Mouse (Mus musculus) layer of hippocampus, adult 9-11 months (tissue): Measurements from ENCODE around the gene Efnb1.
"Not testable (repeated sequence)": the region's sequence is repeated elsewhere in the genome, so short reads cannot be mapped to it uniquely, and the experiment has no call there.

Source experiments
- DNase-seq: peaks from one replicate; pipeline ENCODE4 v3.0.0; 2022

Gene Efnb1

DNA sequence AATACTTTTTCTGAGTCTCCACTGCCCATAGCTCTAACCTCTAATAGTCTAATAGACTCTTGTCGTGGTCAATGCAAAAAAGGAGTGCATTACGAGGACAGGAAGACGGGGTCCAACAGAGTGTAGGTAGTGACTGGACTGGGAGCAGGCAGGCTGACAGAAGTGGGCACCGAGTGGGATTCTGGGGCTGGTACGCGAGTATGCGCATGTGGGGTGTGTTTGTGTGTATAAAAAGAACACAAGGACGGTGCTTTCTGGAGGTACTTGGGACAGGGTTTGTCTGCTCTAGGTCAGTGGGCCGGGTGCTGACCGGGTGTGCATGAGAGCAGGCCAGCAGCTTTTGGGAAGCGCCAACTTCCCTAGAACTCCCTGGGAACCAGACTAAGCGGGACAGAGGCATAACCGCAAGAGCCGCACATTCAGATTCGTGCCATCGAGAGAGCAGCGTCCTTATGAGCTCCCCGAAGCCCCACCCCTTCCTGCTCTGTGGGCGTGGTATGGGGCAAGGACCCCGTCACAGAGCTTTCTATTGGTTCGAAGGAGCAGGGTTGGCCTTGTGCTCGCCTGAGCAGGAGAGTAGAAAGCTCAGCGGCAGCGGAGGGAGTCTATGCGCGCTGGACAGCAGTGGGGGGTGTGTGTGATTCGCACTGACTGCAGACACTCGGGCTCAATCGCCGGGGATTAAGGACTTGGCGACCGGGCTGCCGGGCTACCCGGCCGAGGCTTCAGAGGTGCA is at the start of gene Efnb1:
TSS of gene Efnb1 (plus strand) at position 608 of the 736 bp plus-strand sequence.
- DNase-seq = peak; percentile 92

DNA sequence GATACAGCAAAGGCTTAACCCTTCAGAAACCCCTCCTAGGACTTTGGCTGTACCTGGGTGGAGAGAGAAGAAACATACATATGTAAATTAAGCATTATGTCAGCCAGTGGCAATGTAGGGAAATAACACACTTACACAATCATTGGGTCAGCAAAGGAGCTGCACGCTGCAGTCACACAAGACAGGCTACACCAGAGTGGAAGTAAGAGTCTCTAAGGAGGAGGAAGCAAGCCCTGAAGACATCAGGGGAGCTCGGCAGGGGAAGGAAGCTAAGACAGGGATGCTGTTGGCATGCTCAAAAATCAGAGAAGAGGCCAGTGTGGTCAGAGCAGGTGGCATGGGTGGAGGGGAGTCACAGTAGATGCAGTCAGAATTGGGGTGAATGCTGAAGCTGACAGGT is 43.2 kb upstream of the Efnb1 start:
- no peak for DNase-seq

DNA sequence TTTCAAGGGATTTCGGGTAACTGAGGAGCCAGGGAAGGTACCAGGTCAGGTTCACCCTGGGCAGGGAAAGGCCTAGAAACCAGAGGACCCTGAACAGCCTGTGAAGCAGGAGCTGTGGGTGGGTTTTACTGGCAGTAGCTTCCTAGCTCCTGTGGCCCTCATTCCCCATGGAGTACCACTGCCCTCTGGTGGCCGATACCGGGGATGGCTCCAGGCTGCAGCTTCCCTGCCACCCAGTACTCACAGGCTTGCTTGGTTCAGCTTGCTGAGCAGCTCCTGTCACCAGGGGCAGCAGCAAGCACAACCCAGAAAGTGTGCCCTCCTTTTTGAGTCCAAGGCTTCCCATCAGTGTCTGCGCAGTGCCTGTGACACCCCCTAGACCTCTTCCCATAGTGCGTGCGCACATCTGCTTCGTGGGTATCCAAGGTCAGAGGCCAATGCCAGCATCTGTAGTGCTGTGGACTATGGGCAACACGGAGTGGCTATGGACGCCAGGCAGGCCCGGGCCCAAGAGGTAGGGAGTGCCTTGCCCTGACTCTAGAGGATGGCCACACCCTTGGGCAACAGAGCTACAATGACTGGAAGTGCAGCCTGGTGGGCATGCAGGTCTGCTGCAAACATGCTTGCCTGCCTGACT is 24.7 kb upstream of the Efnb1 start:
- not testable (repeated sequence) for DNase-seq

DNA sequence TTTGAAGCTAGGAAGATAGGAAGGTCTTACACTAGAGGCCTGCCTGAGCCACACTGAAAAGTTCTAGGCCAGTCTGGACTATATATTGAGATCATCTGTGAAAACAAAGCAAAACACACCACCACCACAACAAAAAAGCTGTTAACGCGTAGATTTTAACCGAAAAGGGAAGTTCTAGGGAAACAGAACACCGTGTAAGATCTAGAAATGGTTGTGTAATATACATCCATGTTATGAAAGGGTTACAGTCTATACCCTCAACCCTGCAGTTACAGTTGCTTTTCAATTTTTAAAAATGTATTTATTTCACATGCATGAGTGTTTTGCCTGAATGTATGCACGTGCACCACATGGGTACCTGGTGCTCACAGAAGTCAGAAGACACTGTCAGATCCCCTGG is 16.4 kb upstream of the Efnb1 start:
- DNase-seq = no peak

DNA sequence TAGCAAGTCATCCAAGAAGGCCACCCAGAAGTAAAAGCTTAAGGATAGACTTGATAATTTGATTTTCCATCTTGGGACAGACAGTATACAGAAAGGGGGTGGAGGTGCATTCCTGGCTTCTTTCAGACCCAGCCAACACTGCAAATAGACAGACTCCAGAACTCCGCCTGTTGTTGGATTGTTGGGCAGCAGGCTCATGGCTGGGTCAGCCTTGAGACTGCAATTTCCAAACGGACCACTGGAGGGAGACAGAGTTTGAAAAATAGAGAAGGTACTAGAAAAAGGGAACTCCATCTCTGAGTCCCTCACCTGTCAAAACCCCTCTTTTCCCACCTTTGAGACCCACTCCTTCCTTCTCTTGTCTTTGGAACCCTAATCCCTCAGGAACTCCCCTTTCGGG is 5.9 kb upstream of the Efnb1 start:
- no peak for DNase-seq

DNA sequence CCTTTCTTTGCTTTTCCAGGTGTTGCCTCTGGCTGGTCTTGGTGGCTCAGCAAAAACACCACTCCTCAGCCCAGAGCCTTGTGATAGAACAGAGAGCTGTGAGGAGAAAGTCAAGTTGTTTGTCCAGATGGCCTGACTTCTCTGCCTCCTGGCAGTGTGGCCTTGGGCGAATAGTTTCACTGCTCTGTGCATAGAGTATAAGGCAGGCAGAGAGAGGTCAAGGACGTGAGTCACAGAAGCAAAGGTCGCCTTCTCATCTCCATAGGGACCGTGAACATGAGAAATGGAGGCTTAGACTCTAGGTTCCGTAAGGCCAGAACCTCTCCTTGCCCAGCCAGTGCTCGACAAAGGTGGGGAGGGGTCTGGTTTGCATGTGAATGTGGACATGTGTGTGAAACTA is 3.4 kb upstream of the Efnb1 start:
- no peak for DNase-seq

DNA sequence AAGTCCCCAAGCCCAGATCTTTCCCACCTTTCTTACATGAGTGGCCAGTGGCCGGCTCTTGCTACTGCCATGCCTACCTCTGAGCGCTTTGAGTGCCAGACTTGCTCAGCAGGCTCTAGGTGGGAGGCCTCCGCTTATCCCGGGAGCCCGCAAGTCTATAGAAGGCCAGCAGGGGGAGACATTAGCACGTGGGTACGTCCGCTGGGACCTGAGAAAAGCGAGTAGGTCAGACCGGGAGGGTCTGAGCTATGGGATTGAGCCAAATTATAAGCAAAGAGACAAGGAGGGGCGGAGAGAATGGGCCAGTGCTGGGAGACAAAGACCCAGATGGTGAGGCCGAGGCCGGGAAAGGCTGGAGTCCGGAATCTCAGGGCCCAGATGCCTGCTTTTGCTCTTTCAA is 1.0 kb upstream of the Efnb1 start:
- peak; percentile 75 for DNase-seq

DNA sequence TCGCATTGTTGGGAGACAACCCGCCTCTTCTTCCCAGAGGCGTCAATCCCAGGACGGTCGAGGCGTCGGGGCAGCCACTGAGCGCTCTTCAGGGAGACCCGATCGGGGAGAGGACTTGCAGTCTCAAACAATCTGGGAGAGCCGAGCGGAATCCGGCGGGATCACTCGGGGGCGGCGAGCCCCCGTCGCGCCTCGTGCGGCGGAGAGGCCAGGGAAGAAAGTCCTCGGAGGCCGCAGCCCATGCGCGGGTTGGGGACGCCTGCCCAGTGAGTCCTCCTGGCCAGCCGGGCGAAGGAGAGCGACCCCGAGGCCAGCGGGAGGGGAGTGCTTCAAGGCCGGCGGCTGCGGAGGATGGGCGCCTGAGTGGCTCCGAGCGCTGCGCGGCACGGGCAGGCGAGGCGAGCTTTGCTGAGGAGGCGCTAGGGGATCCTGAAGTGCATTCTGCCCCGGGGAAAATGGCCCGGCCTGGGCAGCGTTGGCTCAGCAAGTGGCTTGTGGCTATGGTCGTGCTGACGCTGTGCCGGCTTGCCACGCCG is 569 bp downstream of the Efnb1 start:
- DNase-seq = peak; percentile 9

DNA sequence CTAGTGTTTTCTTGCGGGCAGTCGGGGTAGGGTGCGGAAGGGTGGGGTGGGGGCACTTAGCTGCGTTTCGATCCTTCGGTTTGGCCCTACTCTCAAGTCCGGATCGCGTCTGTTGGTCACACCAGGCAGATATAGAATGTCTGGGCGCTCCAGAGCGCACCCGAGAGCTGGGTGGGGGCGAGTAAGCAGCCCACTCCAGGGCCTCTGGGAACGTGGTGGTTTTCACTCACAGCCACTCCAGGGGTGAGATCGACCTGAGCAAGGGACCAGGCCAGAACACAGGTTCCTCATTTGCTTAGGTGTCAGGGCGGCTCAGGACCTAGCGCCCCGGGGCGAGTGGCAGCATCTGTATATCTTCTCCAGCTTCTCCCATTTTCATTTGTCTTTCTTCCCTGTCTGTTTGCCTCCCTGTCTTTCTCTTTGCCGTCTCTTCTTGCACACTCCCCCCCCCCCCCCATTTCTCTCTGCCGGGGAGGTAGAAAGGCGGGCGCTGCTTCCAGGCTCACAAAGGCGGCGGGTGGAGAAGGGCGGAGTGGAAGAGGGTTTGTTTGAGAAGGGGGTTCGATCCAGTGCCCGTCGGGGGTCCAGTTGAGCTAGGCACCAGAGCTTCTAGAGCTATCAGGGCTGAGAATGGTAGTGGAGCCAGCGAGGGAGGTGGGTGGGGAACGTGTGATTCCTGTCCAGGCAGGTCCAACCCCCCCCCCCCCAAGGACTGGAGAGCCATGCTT is 1.4 kb downstream of the Efnb1 start:
- no peak for DNase-seq

DNA sequence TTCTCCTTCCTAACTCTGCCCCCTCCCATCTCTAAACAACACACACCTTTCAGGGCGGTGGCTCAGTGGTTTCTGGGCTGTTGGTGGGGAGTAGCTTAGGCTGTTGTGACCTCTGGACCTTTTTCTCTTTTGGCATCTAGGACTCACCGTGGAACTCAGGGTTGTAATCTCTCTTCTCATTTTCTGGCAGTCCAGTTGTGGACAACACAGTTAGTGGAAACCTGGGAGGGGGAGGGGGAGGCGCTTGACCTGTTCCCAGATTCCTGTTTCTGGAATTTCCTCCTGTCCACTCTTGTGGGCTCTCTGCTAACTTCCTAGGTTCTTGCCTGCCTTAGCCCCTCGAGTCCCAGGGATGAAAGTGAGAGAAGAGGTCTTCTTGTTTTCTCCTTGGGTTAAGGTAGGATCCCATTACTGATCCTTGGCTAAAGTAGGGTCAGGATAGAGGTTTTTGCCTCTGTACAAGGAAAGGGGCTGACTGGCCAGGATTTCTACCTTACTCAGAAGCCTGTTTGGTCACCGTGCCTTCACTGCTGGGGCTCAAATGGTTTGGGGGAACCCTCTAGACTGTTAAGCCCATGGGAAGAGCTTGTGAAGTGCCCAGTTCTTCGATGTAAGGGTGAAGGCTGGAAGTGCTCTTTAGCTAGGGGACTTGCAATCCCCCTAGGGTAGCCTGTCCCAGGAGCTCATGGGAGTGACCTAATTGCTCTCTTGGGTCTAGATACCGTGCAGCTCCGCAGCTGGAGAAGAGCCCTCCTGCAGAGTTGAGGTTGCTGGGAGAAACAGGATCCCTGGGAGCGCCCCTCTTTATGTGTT is 2.2 kb downstream of the Efnb1 start:
- no peak for DNase-seq

DNA sequence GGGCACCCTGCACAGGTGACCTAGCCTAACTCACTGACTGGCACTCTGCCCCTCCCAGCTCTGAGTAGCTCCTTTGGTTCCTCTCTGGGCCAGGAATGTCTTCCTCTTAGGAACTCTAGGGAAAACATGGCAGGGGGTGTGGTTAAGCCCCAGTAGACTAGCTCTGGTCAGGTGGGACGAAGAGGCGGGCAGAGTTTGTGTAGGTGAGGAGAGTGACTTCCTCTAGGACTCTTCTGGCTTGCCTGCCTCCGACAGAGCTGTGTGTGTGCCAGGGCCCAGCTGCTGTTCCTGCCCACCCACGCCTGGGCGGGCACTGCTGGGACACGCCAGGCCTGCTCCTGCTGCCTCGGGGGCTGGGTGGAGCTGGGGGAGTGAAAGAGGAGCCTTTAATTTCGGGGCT is 5.1 kb downstream of the Efnb1 start:
- DNase-seq = peak; percentile 53

DNA sequence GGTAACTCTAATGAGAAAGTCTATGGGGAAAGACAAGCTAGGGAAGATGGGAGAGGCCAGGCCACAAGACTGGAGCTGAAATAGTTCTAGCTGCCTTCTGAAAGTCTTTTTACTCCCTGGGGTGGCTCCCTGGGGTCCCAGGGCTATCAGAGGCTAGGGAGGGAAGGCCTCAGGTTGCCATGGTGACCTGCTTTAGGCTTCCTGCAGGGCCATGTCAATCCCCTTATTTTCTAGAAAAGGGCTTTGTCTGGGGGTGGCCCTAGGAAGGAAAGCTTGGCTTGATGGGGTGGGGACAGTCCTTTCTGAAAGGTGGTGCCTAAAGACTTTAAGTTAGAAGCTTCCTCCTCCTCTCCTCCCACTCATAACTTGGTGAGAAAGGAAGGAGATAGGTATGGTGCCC is 6.0 kb downstream of the Efnb1 start:
- DNase-seq = no peak

DNA sequence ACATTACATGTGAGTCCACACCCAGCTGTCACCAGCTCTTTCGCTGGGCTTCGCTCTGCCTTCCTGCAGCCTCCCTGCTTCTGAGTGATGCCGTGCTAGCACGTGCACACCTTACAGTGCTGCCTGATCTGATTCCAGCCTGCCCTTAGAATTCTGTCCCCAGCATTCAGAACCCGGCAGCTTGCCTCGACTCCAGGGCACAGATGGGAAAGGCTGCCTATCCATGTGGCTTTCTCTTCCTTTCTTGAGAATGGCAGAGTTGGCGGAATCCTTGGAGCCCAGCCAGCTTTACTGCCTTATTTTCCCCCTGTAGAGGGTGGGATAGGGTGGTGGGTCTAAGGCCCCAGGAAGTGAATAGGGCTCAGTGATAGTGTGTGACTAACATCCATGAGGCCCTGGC is 9.6 kb downstream of the Efnb1 start:
- DNase-seq = no peak

DNA sequence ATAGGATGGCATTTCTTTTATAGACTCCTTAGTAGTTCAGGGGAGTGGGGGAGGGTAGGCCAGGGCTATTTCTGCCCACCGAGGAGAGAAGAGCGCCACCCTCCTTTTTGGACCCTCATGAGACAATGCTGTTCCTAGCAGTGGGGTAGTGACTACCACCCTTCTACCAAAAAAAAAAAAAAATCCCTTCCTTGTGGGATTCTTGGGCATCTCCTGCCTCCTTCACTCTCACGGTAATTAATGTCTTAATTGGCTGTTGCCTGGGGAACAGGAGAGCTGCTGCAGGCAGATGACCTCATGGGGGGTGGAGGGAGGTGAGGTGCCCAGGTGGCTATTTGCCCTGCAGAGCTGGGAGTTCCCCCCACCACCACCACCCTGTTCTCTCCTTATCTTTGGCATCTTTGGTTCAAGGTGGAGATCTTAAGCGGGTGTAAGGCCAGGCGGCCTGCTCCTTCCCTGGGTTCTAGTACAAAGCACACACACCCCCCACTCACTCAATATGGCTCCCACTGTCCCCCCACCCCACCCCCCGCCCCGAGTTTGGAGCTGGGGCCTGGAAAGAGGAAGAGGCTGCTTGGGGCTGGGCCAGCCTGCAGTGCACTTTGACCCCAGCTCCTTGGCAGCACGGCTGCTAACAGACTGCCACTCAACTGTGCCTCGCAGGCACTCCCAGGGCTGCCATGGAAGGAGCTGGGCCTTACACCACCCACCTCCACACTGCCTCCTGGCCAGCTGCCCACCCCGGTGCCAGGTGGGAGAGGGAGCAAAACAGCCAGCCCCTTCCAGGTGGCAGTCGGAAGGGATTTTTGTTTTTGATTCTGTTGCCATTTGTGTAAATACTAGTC is 12.4 kb downstream of the Efnb1 start:
- DNase-seq = no peak

DNA sequence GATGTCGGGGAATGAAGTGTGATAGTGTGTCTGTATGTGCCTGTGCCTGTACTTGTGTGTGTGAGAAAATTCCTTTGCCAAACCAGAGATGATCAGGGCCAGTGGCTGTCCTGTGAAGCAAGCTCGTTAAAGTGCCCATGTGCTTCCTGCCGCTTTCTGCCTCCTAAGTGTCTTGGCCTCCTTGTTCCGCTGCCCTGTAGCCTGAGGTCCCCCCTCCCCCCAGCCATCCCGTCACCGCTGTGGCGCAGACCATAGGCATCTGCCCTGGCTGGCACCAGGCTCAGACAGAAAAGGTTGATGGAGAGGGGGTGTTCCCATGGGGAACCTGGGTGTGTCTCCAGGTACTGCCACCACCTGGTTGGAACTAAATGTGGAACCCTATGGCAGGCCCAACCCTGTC is 13.1 kb downstream of the Efnb1 start:
- no peak for DNase-seq

DNA sequence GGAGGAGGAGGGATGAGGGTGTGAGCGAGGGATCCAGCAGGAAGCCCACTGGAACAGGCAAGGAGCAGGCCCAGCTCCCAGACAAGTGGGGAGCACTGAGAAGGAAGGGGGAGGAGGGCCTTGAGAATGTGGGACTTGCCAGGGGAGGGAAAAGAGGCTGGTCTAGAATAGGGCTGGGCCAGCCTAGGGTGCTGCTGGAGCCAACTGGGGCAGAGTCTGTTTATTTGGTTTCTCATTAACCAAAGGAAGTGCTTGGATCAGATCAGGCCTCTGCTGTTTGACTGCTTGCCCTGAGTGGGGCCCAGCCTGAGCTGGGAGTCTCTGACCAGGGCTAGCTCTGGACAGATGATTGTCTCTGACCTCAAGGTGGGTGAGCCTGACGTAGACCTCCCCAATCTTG is 14.0 kb downstream of the Efnb1 start:
- no peak for DNase-seq

DNA sequence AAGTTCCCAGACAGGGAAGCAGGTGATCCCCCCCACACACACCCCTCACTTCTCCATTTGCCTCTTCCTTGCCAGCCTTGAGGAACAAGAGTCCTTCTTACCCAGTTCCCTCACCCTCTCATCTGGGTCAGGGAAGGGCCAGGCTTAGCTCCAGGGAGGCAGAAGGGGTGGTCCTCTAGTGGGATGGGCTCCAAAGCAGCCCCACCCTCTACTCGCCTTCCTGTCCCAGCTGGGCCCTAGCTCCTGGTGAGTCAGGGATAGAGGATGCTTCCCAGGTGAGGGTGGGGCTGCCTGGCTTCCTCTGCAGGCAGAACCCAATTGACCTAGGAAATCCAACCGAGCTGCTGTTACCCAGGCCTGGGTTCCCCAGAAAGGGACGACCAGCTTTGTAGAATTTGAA is 14.8 kb downstream of the Efnb1 start:
- no peak for DNase-seq

DNA sequence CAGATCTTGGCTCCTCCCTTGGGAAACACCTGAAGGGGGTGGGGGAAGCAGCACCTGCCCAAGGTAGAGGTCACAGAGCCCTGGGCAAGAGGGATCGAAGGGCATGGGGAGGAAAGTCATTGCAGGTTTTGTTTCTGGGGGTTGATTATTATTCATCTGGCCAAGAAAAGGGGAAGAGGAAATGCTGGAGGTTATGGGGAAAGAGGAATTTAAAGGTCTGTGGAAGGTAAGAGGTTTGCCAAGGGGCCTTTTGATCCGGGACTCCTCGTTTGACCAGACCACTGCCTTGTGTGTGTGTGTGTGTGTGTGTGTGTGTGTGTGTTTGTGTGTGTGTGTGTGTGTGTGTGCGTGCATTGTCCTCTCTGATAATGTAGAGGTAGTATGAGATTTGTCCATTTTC is 15.5 kb downstream of the Efnb1 start:
- no peak for DNase-seq

DNA sequence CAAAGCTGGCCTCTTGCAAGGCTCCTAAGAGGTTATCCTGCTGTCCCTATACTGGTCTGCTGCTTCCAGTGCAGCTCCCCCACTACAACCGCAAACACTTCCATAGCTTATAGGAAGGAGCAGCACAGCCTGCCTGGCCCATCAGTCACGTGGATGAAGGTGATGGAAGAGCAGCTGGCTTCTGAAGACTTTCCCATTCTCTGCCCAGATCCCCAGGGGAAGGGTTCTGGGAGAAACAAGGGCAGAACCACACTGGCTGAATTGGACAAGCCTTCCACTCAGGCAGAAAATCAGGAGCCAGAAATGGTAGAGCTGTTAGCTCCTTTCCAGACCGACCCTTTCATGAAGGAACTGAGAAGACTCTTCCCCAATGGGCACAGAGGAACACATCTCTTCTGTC is 16.2 kb downstream of the Efnb1 start:
- DNase-seq = no peak

DNA sequence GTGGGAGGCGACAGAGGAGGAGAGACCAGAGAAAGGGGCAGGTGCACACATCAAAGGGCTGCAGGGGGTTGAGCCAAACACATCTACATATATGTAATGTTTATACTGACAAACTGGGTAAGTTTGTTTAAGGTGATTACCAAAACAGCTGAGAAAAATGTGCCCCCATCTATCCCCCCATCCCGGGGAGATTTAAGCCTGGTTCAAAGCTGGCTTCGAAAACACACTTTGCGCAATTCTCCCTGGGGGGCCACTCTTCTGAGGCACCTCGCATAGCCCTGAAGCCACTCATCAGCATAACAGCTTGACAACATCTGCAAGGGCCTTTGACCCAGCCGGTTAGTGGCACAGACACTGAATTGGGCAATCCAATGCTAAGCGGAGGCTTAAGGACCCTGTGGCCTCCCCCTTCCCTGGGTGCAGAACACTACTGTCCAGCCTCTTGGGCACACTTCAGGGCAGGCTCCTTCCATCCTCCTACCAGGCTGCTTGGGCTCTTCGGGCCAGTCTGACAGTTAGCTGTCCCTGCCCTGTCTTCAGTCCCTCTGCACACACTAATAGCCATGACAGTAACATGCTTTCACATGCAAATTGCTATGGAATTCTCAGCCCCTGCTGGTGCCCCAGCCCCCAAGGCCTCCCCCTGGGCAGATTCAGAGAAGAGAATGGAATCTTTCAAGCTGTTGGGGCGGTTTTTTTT is 16.8 kb downstream of the Efnb1 start:
- no peak for DNase-seq

DNA sequence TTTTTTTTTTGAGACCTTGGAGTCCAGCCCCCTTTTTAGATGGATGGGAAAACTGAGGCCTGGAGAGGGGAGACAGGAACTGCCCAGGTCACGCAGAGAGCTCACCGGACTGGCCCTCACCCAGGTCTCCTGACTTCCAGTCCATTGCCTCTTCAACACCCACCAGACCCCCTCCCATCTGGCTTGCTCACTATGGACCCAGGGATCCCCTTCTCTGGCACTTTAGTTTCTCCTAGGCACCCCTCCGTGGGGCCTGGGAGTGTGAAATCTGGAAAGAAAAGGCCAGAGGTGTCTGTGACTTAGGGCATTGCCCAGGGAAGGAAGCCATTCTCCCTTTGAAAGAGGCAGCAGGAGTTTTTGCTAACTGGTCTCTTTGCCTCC is 17.3 kb downstream of the Efnb1 start:
- no peak for DNase-seq

DNA sequence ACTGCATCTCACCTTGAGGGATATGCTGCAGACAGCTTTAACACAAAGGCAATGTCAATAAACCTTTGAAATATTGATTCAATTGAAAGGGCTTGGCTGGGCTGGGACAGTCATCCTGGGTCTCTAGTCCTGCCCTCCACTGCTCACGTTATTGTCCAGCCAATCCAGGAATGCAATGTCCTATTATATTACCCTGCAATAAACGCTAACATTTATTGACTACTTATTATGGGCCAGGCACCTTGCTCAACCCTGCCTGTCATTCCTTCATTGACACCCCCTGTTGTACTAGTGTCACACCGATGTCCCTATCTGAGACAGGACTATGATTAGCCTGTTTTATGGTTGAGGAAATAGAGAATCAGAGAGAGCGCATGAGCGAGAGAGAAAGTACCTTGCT is 18.4 kb downstream of the Efnb1 start:
- no peak for DNase-seq
